Mouse (Mus musculus) lung, adult 18-20 months (tissue): ENCODE measurements around the gene Adgrg4.

ENCODE experiments used
- DNase-seq, 2 experiments: peaks; one replicate each; pipeline ENCODE4 v3.0.0; 2022; ENCODE audit warnings: mixed read lengths in 2 of 2

The Adgrg4 gene

GRCm38 (mm10) chrX:56869863-56870262, at the start of gene Adgrg4:
Gene Adgrg4 (plus strand): TSS chrX:56870163.
- no peak for DNase-seq

GRCm38 (mm10) chrX:56821765-56822603, 48.0 kb upstream of the Adgrg4 start, which contains the start of gene Map7d3:
Gene Map7d3 (minus strand): TSS chrX:56822326.
- peak; percentile 2 to 4 for DNase-seq

GRCm38 (mm10) chrX:56827492-56827891, 42.5 kb upstream of the Adgrg4 start:
- DNase-seq, result no peak

GRCm38 (mm10) chrX:56835842-56836241, 34.1 kb upstream of the Adgrg4 start:
- DNase-seq, result no peak

GRCm38 (mm10) chrX:56839369-56839768, 30.6 kb upstream of the Adgrg4 start:
- no peak for DNase-seq

GRCm38 (mm10) chrX:56841255-56841654, 28.7 kb upstream of the Adgrg4 start:
- no peak for DNase-seq

GRCm38 (mm10) chrX:57012891-57013290, 142.9 kb downstream of the Adgrg4 start:
- DNase-seq, result no peak

GRCm38 (mm10) chrX:57042774-57043173, 172.8 kb downstream of the Adgrg4 start, which contains the start of gene Brs3:
Gene Brs3 (plus strand): TSS chrX:57043074.
- DNase-seq, result no peak

GRCm38 (mm10) chrX:57043869-57044268, 173.9 kb downstream of the Adgrg4 start:
- no peak for DNase-seq
